Mouse (Mus musculus): ENCODE measurements at regions not wholly inside any gene's neighbourhood (a gene's known extent, or its start where the extent isn't known, plus 50 kb on each side); places are given as distances from the start of the nearest gene placed in this dataset.
A peak's percentile ranks its signal among the peaks of the same experiment; 100 is the strongest.

- Histone ChIP-seq H3K36me3 (ENCODE audit: control insufficient read depth, insufficient read depth, low read length) (no peaks in the 10 kb centered on the region), H3K4me3 (ENCODE audit: insufficient read depth, low read depth, low read length) (no peak overlapping the region), H3K27ac (replicated peaks; ENCODE audit: insufficient read depth, low read depth, low read length) (no peak overlapping the region), H3K4me1 (ENCODE audit: control insufficient read depth, insufficient read depth, low read length) (no peaks in the 10 kb centered on the region), H3K9ac (ENCODE audit: low read depth, low read length) (no peak overlapping the region), H3K79me2 (ENCODE audit: control insufficient read depth, insufficient read depth, low read length) (no peaks in the 10 kb centered on the region), H3K27me3 (ENCODE audit: control insufficient read depth, insufficient read depth, low read length) (no peaks in the 10 kb centered on the region)
- TF ChIP-seq CTCF (IDR thresholded peaks at IDR 0.05; ENCODE audit: low read depth, low read length), result no peak
- TF ChIP-seq POLR2A (IDR thresholded peaks at IDR 0.05; ENCODE audit: extremely low read depth, insufficient read depth, low read length), result no peak
- no peak for DNase-seq (ENCODE audit: extremely low read depth, low read depth, low spot score)
- whole genome bisulfite sequencing, result 92% methylated on average over 4 of the region's 4 CpGs
Observed at GRCm38 (mm10) chr10:17470880-17471279, 252.1 kb upstream of the Cited2 start.

DNA sequence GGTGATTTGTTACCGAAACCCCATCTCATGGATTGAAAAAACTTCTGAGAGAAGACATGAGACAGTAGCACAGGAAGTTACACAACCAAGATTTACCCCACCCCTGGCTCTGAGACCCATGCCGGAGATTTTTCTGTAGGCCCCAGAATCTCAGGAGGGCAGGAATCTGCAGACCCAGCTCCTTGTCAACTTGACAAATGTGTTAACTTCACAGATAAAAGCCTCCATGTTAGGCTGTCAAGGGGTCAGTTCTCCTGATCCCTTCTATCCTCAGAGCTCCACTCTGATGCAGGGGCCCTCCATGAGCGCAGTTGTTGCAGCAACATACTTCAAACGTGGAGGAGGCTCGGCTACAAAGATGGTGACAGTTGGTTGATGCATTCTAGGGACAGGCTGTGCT, 250.5 kb upstream of the Cited2 start:
- no peak for DNase-seq (ENCODE audit: extremely low read depth, low read depth, low spot score)
- Histone ChIP-seq H3K27me3 (ENCODE audit: control insufficient read depth, insufficient read depth, low read length) (no peaks in the 10 kb centered on the region), H3K36me3 (ENCODE audit: control insufficient read depth, insufficient read depth, low read length) (no peaks in the 10 kb centered on the region), H3K4me1 (ENCODE audit: control insufficient read depth, insufficient read depth, low read length) (no peaks in the 10 kb centered on the region), H3K27ac (replicated peaks; ENCODE audit: insufficient read depth, low read depth, low read length) (no peak overlapping the region), H3K4me3 (ENCODE audit: insufficient read depth, low read depth, low read length) (no peak overlapping the region), H3K9ac (ENCODE audit: low read depth, low read length) (no peak overlapping the region), H3K79me2 (ENCODE audit: control insufficient read depth, insufficient read depth, low read length) (no peaks in the 10 kb centered on the region)
- no peak for TF ChIP-seq CTCF (IDR thresholded peaks at IDR 0.05; ENCODE audit: low read depth, low read length)
- no peak for TF ChIP-seq POLR2A (IDR thresholded peaks at IDR 0.05; ENCODE audit: extremely low read depth, insufficient read depth, low read length)
- WGBS, result 76% methylated on average over 5 of the region's 5 CpGs

- Histone ChIP-seq H3K9ac (ENCODE audit: low read depth, low read length) (no peak overlapping the region), H3K27me3 (ENCODE audit: control insufficient read depth, insufficient read depth, low read length) (no peaks in the 10 kb centered on the region), H3K4me3 (ENCODE audit: insufficient read depth, low read depth, low read length) (no peak overlapping the region), H3K79me2 (ENCODE audit: control insufficient read depth, insufficient read depth, low read length) (no peaks in the 10 kb centered on the region), H3K4me1 (ENCODE audit: control insufficient read depth, insufficient read depth, low read length) (no peaks in the 10 kb centered on the region), H3K27ac (replicated peaks; ENCODE audit: insufficient read depth, low read depth, low read length) (no peak overlapping the region), H3K36me3 (ENCODE audit: control insufficient read depth, insufficient read depth, low read length) (no peaks in the 10 kb centered on the region)
- WGBS, result 93% methylated on average over 3 of the region's 3 CpGs
- no peak for DNase-seq (ENCODE audit: extremely low read depth, low read depth, low spot score)
- TF ChIP-seq CTCF (IDR thresholded peaks at IDR 0.05; ENCODE audit: low read depth, low read length) (no peak), POLR2A (IDR thresholded peaks at IDR 0.05; ENCODE audit: extremely low read depth, insufficient read depth, low read length) (no peak)
Observed at GRCm38 (mm10) chr10:17475976-17476375, 247.0 kb upstream of the Cited2 start.

DNA sequence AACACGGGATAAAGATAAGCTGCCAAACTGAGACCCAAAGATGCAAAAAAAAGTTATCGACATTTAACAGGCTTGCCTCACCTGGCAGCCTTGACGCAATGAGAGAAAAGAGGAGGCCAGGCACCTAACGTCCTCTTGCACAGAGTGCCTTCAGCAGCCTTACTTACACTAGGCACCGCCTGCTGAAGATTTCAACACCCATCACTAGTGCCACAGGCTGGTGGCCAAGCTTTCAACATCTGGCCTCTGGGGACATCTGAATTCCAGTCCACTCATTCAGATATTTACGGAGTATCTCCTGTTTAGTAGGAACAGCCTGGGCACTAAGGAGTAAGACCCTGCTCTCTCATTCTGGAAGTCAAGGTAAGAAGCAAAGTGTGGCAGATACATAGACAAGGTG, 246.3 kb upstream of the Cited2 start:
- Histone ChIP-seq H3K4me3 (ENCODE audit: insufficient read depth, low read depth, low read length) (no peak overlapping the region), H3K27me3 (ENCODE audit: control insufficient read depth, insufficient read depth, low read length) (no peaks in the 10 kb centered on the region), H3K79me2 (ENCODE audit: control insufficient read depth, insufficient read depth, low read length) (no peaks in the 10 kb centered on the region), H3K27ac (replicated peaks; ENCODE audit: insufficient read depth, low read depth, low read length) (no peak overlapping the region), H3K9ac (ENCODE audit: low read depth, low read length) (no peak overlapping the region), H3K36me3 (ENCODE audit: control insufficient read depth, insufficient read depth, low read length) (no peaks in the 10 kb centered on the region), H3K4me1 (ENCODE audit: control insufficient read depth, insufficient read depth, low read length) (no peaks in the 10 kb centered on the region)
- WGBS, result 26% methylated on average over 6 of the region's 6 CpGs
- DNase-seq (ENCODE audit: extremely low read depth, low read depth, low spot score), result peak; percentile 78
- no peak for TF ChIP-seq POLR2A (IDR thresholded peaks at IDR 0.05; ENCODE audit: extremely low read depth, insufficient read depth, low read length)
- no peak for TF ChIP-seq CTCF (IDR thresholded peaks at IDR 0.05; ENCODE audit: low read depth, low read length)

DNA sequence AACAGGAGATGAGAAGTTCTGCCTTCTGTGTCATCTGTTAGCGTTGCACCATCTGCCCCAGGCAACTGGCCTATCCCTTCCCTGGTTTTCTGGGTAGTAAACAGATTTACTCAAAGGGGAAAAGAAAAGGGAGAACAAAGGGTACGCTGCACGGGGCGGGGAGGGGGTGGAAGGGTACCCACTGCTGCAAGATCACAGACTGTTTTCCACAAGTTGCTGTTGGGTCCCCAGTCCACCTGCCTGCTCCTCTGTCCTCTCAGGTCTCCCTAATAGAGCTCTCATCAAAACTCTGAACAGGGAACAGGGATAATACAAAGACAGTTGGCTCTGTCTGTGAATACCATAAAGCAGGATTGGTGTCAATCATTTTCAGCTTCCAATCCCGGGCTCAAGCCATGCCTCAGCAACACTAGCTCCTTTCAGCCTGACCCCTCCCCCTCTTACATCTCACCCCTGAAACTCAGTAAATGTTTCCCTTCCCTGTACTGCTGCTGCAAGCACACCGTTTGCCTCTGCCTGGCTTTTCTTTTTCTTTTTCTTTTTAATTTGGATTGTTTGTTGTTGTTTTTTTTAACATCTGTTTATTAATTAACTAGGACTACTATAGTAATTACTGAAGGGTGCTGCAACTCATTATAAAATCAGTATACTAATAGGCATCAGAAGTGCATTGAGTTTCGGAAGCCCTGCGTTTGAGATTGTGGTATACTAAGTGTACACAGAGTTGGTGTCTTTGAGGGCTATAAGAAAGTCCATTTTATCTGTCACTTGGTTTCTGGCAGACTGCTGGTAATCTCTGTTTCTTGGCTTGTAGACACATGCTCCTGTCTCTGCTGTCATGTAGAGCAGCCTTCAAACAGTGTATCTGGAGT, 244.0 kb upstream of the Cited2 start:
- no peak for DNase-seq (ENCODE audit: extremely low read depth, low read depth, low spot score)
- Histone ChIP-seq H3K79me2 (ENCODE audit: control insufficient read depth, insufficient read depth, low read length) (no peaks in the 10 kb centered on the region), H3K36me3 (ENCODE audit: control insufficient read depth, insufficient read depth, low read length) (no peaks in the 10 kb centered on the region), H3K4me1 (ENCODE audit: control insufficient read depth, insufficient read depth, low read length) (no peaks in the 10 kb centered on the region), H3K27ac (replicated peaks; ENCODE audit: insufficient read depth, low read depth, low read length) (no peak overlapping the region), H3K4me3 (ENCODE audit: insufficient read depth, low read depth, low read length) (no peak overlapping the region), H3K27me3 (ENCODE audit: control insufficient read depth, insufficient read depth, low read length) (no peaks in the 10 kb centered on the region), H3K9ac (ENCODE audit: low read depth, low read length) (no peak overlapping the region)
- WGBS, result 54% methylated on average over 8 of the region's 8 CpGs
- TF ChIP-seq POLR2A (IDR thresholded peaks at IDR 0.05; ENCODE audit: extremely low read depth, insufficient read depth, low read length) (no peak), CTCF (IDR thresholded peaks at IDR 0.05; ENCODE audit: low read depth, low read length) (no peak)

DNA sequence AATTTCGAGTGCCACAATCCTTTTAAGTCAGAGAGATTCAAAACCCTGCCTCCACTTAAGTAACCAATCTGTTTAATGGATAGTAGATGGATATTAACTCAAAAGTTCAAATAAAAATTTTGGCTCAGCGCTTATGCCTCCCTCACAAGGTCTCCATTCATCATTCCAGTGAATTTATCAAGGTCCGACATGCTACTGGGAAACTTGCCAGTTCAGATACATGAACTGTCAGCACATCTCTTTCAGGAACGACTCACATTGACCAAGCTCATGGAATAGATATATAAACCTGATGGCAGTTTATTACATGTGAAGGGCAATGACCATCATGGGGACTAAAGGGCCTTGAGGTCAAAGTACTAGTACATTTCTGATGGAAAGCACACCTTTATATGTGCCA, 240.3 kb upstream of the Cited2 start:
- Histone ChIP-seq H3K36me3 (ENCODE audit: control insufficient read depth, insufficient read depth, low read length) (no peaks in the 10 kb centered on the region), H3K4me3 (ENCODE audit: insufficient read depth, low read depth, low read length) (no peak overlapping the region), H3K9ac (ENCODE audit: low read depth, low read length) (no peak overlapping the region), H3K27ac (replicated peaks; ENCODE audit: insufficient read depth, low read depth, low read length) (no peak overlapping the region), H3K27me3 (ENCODE audit: control insufficient read depth, insufficient read depth, low read length) (no peaks in the 10 kb centered on the region), H3K4me1 (ENCODE audit: control insufficient read depth, insufficient read depth, low read length) (no peaks in the 10 kb centered on the region), H3K79me2 (ENCODE audit: control insufficient read depth, insufficient read depth, low read length) (no peaks in the 10 kb centered on the region)
- no peak for DNase-seq (ENCODE audit: extremely low read depth, low read depth, low spot score)
- 72% methylated on average over 4 of the region's 4 CpGs for WGBS
- TF ChIP-seq CTCF (IDR thresholded peaks at IDR 0.05; ENCODE audit: low read depth, low read length), result no peak
- TF ChIP-seq POLR2A (IDR thresholded peaks at IDR 0.05; ENCODE audit: extremely low read depth, insufficient read depth, low read length), result no peak
